Mouse (Mus musculus) heart, embryonic 11.5 days (tissue): ENCODE results near the gene Ttc7b. TPM values are rescaled to one million over a fixed set of nuclear protein-coding genes. Genes with fewer than 3 reads are reported as not detected.

ENCODE experiments used
- ATAC-seq: fragments of 200-750 bp; cut with Nextera tagmentation; replicated peaks from 2 replicates; pipeline ENCODE4 v1.8.0; 2017; ENCODE audit warnings: moderate library complexity; ENCODE audit not compliant: insufficient number of reproducible peaks, low FRiP score, low TSS enrichment
- H3K27ac ChIP-seq: fragments of 300-500 bp; sonication (generic); 2 replicates; pipeline ENCODE4 v1.5.1; 2014; ENCODE audit warnings: mild to moderate bottlenecking, low read depth, low read length
- H3K27me3 ChIP-seq: fragments of 300-500 bp; sonication (generic); 2 replicates; pipeline ENCODE4 v1.6.1; 2014; ENCODE audit warnings: mild to moderate bottlenecking, low read length, mixed read lengths; ENCODE audit not compliant: control insufficient read depth, insufficient read depth
- H3K36me3 ChIP-seq: fragments of 300-500 bp; sonication (generic); 2 replicates; pipeline ENCODE4 v1.6.1; 2014; ENCODE audit warnings: mild to moderate bottlenecking, low read length, moderate library complexity, mixed read lengths; ENCODE audit not compliant: control insufficient read depth, insufficient read depth
- H3K4me1 ChIP-seq: fragments of 300-500 bp; sonication (generic); 2 replicates; pipeline ENCODE4 v1.6.1; 2014; ENCODE audit warnings: low read length; ENCODE audit not compliant: control insufficient read depth, insufficient read depth
- H3K4me2 ChIP-seq: fragments of 300-500 bp; sonication (generic); 2 replicates; pipeline ENCODE4 v1.6.1; 2014; ENCODE audit warnings: mild to moderate bottlenecking, moderate library complexity
- H3K4me3 ChIP-seq: fragments of 300-500 bp; sonication (generic); 2 replicates; pipeline ENCODE4 v1.5.1; 2014; ENCODE audit warnings: low read depth, low read length
- H3K9ac ChIP-seq: fragments of 300-500 bp; sonication (generic); 2 replicates; pipeline ENCODE4 v1.6.1; 2014; ENCODE audit warnings: mild to moderate bottlenecking, low read depth, low read length, moderate library complexity
- H3K9me3 ChIP-seq: fragments of 300-500 bp; sonication (generic); replicated peaks from 2 replicates; pipeline ENCODE4 v1.6.1; 2016; ENCODE audit warnings: low read length; ENCODE audit not compliant: control insufficient read depth
- WGBS: fragments of 180-500 bp; shearing (Covaris S2); extraction: QIAGEN DNeasy Blood & Tissue Kit; methylation state at CpG from one replicate; pipeline ENCODE4 v1.1.7; 2014; ENCODE audit not compliant: insufficient replicate concordance; 5-methylcytosine and 5-hydroxymethylcytosine counted together
- polyA plus RNA-seq: library from polyadenylated mRNA; unstranded; fragments of >200 nt; fragmentation: Nextera tagmentation; extraction: Ambion mirVana; gene quantifications from 2 replicates; pipeline ENCODE4 v1.2.1, GENCODE M21; 2014

The Ttc7b gene
- polyA plus RNA-seq, 1 experiment from 2014 or later: 11.4 TPM

GRCm38 (mm10) chr12:100491967-100492611, 28.5 kb downstream of the Ttc7b start:
- Histone ChIP-seq H3K9ac (no peak overlapping the region), H3K36me3 (peaks cover 19% of the 10 kb centered on the region), H3K9me3 (no peaks in the 10 kb centered on the region), H3K4me3 (no peak overlapping the region), H3K4me2 (no peak overlapping the region), H3K27ac (no peak overlapping the region), H3K27me3 (no peaks in the 10 kb centered on the region), H3K4me1 (no peaks in the 10 kb centered on the region)
- ATAC-seq: no peak
- WGBS: 85% methylated on average over 10 of the region's 10 CpGs

- no peak overlapping the region for H3K27ac ChIP-seq
- ATAC-seq: no peak
- no peaks in the 10 kb centered on the region for H3K9me3 ChIP-seq
- no peak overlapping the region for H3K9ac ChIP-seq
- no peaks in the 10 kb centered on the region for H3K27me3 ChIP-seq
- H3K4me2 ChIP-seq: no peak overlapping the region
- 88% methylated on average over 7 of the region's 7 CpGs for WGBS
- H3K4me3 ChIP-seq: no peak overlapping the region
- H3K4me1 ChIP-seq: no peaks in the 10 kb centered on the region
- peaks cover 13% of the 10 kb centered on the region for H3K36me3 ChIP-seq
These were observed 30.8 kb downstream of the Ttc7b start for GRCm38 (mm10) chr12:100489799-100490198.

- no peak for ATAC-seq
- 94% methylated on average over 5 of the region's 5 CpGs for WGBS
- H3K27me3 ChIP-seq: no peaks in the 10 kb centered on the region
- H3K9ac ChIP-seq: no peak overlapping the region
- no peaks in the 10 kb centered on the region for H3K9me3 ChIP-seq
- H3K27ac ChIP-seq: no peak overlapping the region
- no peaks in the 10 kb centered on the region for H3K4me1 ChIP-seq
- peaks cover 6% of the 10 kb centered on the region; the same call in 1 of the 2 replicates for H3K36me3 ChIP-seq
- no peak overlapping the region for H3K4me2 ChIP-seq
- no peak overlapping the region for H3K4me3 ChIP-seq
These were observed 32.3 kb downstream of the Ttc7b start for GRCm38 (mm10) chr12:100488368-100488767.

- Histone ChIP-seq H3K27me3 (no peaks in the 10 kb centered on the region), H3K9ac (no peak overlapping the region), H3K27ac (no peak overlapping the region), H3K9me3 (no peaks in the 10 kb centered on the region), H3K36me3 (peaks cover 3% of the 10 kb centered on the region; the same call in 1 of the 2 replicates), H3K4me2 (no peak overlapping the region), H3K4me3 (no peak overlapping the region), H3K4me1 (no peaks in the 10 kb centered on the region; the same call in 1 of the 2 replicates)
- WGBS: 67% methylated on average over 6 of the region's 6 CpGs
- no peak for ATAC-seq
These were observed 34.4 kb downstream of the Ttc7b start for GRCm38 (mm10) chr12:100486232-100486631.

GRCm38 (mm10) chr12:100483054-100483453, 37.6 kb downstream of the Ttc7b start:
- 87% methylated on average over 1 of the region's 1 CpGs for WGBS
- H3K9me3 ChIP-seq: no peaks in the 10 kb centered on the region

GRCm38 (mm10) chr12:100482255-100482654, 38.4 kb downstream of the Ttc7b start:
- no peak overlapping the region for H3K9ac ChIP-seq

More at GRCm38 (mm10) chr12:100483054-100483453, 37.6 kb downstream of the Ttc7b start:
- Histone ChIP-seq H3K4me2 (no peak overlapping the region), H3K4me3 (no peak overlapping the region), H3K27me3 (no peaks in the 10 kb centered on the region), H3K9ac (no peak overlapping the region), H3K27ac (no peak overlapping the region), H3K4me1 (peaks cover 14% of the 10 kb centered on the region), H3K36me3 (no peaks in the 10 kb centered on the region)
- ATAC-seq: no peak

GRCm38 (mm10) chr12:100481443-100482026, 39.1 kb downstream of the Ttc7b start:
- H3K9ac ChIP-seq: no peak overlapping the region
- H3K36me3 ChIP-seq: no peaks in the 10 kb centered on the region
- no peak overlapping the region for H3K4me3 ChIP-seq
- H3K9me3 ChIP-seq: no peaks in the 10 kb centered on the region
- H3K4me2 ChIP-seq: no peak overlapping the region
- 84% methylated on average over 8 of the region's 8 CpGs for WGBS
- H3K27ac ChIP-seq: no peak overlapping the region
- peaks cover 14% of the 10 kb centered on the region for H3K4me1 ChIP-seq
- H3K27me3 ChIP-seq: no peaks in the 10 kb centered on the region
- no peak for ATAC-seq

More at GRCm38 (mm10) chr12:100482255-100482654, 38.4 kb downstream of the Ttc7b start:
- Histone ChIP-seq H3K27ac (no peak overlapping the region), H3K4me2 (no peak overlapping the region), H3K9me3 (no peaks in the 10 kb centered on the region), H3K36me3 (no peaks in the 10 kb centered on the region), H3K27me3 (no peaks in the 10 kb centered on the region), H3K4me1 (peaks cover 14% of the 10 kb centered on the region), H3K4me3 (no peak overlapping the region)
- 66% methylated on average over 7 of the region's 7 CpGs for WGBS
- ATAC-seq: no peak

GRCm38 (mm10) chr12:100480642-100481442, 39.8 kb downstream of the Ttc7b start:
- no peak overlapping the region for H3K9ac ChIP-seq
- no peaks in the 10 kb centered on the region for H3K9me3 ChIP-seq
- WGBS: 83% methylated on average over 15 of the region's 15 CpGs
- no peak overlapping the region for H3K4me3 ChIP-seq
- H3K4me2 ChIP-seq: no peak overlapping the region
- no peaks in the 10 kb centered on the region for H3K36me3 ChIP-seq
- no peaks in the 10 kb centered on the region for H3K27me3 ChIP-seq
- ATAC-seq: no peak
- H3K27ac ChIP-seq: no peak overlapping the region
- peaks cover 15% of the 10 kb centered on the region for H3K4me1 ChIP-seq
